Mouse (Mus musculus) embryonic facial prominence, embryonic 13.5 days (tissue): ENCODE data around the gene Foxl1. TPM values are rescaled to one million over a fixed set of nuclear protein-coding genes. Genes with fewer than 3 reads are reported as not detected.

ENCODE experiments used
- ATAC-seq: fragments of 200-750 bp; cut with Nextera tagmentation; 2 replicates; pipeline ENCODE4 v1.8.0; 2017; ENCODE audit warnings: low read depth; ENCODE audit not compliant: insufficient number of reproducible peaks, insufficient read depth, low FRiP score, low TSS enrichment
- H3K27ac ChIP-seq: fragments of 300-500 bp; sonication (generic); 2 replicates; pipeline ENCODE4 v1.5.1; 2015; ENCODE audit warnings: moderate library complexity, mild to moderate bottlenecking, inconsistent platforms
- H3K27me3 ChIP-seq: fragments of 300-500 bp; sonication (generic); 2 replicates; pipeline ENCODE4 v1.6.1; 2015; ENCODE audit warnings: mild to moderate bottlenecking, inconsistent platforms
- H3K36me3 ChIP-seq: fragments of 300-500 bp; sonication (generic); 2 replicates; pipeline ENCODE4 v1.6.1; 2015; ENCODE audit warnings: mild to moderate bottlenecking, inconsistent platforms
- H3K4me1 ChIP-seq: fragments of 300-500 bp; sonication (generic); 2 replicates; pipeline ENCODE4 v1.6.1; 2015; ENCODE audit warnings: inconsistent platforms
- H3K4me2 ChIP-seq: fragments of 300-500 bp; sonication (generic); 2 replicates; pipeline ENCODE4 v1.6.1; 2015; ENCODE audit warnings: moderate library complexity, mild to moderate bottlenecking, inconsistent platforms
- H3K4me3 ChIP-seq: fragments of 300-500 bp; sonication (generic); 2 replicates; pipeline ENCODE4 v1.5.1; 2015; ENCODE audit warnings: mild to moderate bottlenecking, inconsistent platforms
- H3K9ac ChIP-seq: fragments of 300-500 bp; sonication (generic); 2 replicates; pipeline ENCODE4 v1.6.1; 2015; ENCODE audit warnings: mild to moderate bottlenecking, inconsistent platforms
- H3K9me3 ChIP-seq: fragments of 300-500 bp; sonication (generic); 2 replicates; pipeline ENCODE4 v1.6.1; 2016; ENCODE audit warnings: inconsistent platforms
- WGBS: fragments of 180-500 bp; shearing (Covaris S2); methylation state at CpG from one replicate; pipeline ENCODE4 v1.1.7; 2015; ENCODE audit warnings: mixed read lengths; 5-methylcytosine and 5-hydroxymethylcytosine counted together
- polyA plus RNA-seq: library from polyadenylated mRNA; unstranded; fragments of >200 nt; fragmentation: Nextera tagmentation; extraction: Ambion mirVana; gene quantifications from 2 replicates; pipeline ENCODE4 v1.2.1, GENCODE M21; 2015

Gene Foxl1
- polyA plus RNA-seq, 1 experiment from 2014 or later, result 0.34 TPM

DNA sequence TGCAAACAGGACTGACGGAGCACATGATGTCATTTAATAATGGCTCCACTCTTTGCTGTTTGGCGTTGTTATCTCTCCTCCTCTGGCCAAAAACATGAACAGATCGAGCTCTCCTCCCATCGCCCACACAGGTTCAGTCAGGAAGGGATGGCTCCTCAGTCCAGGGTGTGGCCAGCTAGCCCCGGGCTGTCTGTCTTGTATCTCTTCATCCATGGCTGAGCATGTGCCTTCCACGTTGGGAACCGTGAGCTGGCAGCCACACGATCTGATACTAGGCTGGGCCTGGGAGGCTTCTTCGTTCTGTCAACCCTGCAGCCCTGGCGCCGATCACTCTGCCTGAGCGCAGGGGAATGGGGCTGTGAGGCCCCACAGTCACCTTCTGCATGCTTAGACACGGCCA lies 31.1 kb downstream of the Foxl1 start:
- peaks cover 4% of the 10 kb centered on the region for H3K4me1 ChIP-seq
- no peak overlapping the region for H3K4me3 ChIP-seq
- no peaks in the 10 kb centered on the region for H3K9me3 ChIP-seq
- no peak overlapping the region for H3K4me2 ChIP-seq
- no peak overlapping the region for H3K27ac ChIP-seq
- 67% methylated on average over 13 of the region's 13 CpGs for WGBS
- no peaks in the 10 kb centered on the region for H3K36me3 ChIP-seq
- ATAC-seq, result peak; percentile 35; the same call in 1 of the 2 replicates
- no peak overlapping the region for H3K9ac ChIP-seq
- H3K27me3 ChIP-seq, result peaks cover 16% of the 10 kb centered on the region

GRCm38 (mm10) chr8:121161437-121161836 lies 33.7 kb downstream of the Foxl1 start:
- H3K4me2 ChIP-seq, result no peak overlapping the region
- no peak overlapping the region for H3K27ac ChIP-seq
- no peak overlapping the region for H3K9ac ChIP-seq
- H3K4me3 ChIP-seq, result no peak overlapping the region
- ATAC-seq, result no peak
- peaks cover 17% of the 10 kb centered on the region for H3K4me1 ChIP-seq
- no peaks in the 10 kb centered on the region for H3K9me3 ChIP-seq
- H3K36me3 ChIP-seq, result no peaks in the 10 kb centered on the region
- WGBS, result 90% methylated on average over 5 of the region's 5 CpGs
- H3K27me3 ChIP-seq, result peaks cover 16% of the 10 kb centered on the region

GRCm38 (mm10) chr8:121162413-121162812 lies 34.7 kb downstream of the Foxl1 start:
- H3K36me3 ChIP-seq, result no peaks in the 10 kb centered on the region
- H3K27ac ChIP-seq, result no peak overlapping the region
- peaks cover 16% of the 10 kb centered on the region for H3K27me3 ChIP-seq
- no peak overlapping the region for H3K4me3 ChIP-seq
- no peak for ATAC-seq
- peaks cover 17% of the 10 kb centered on the region for H3K4me1 ChIP-seq
- WGBS, result 66% methylated on average over 4 of the region's 4 CpGs
- H3K4me2 ChIP-seq, result no peak overlapping the region
- H3K9ac ChIP-seq, result no peak overlapping the region
- H3K9me3 ChIP-seq, result no peaks in the 10 kb centered on the region

GRCm38 (mm10) chr8:121162906-121163695 lies 35.4 kb downstream of the Foxl1 start:
- Histone ChIP-seq H3K27ac (no peak overlapping the region), H3K4me1 (peaks cover 17% of the 10 kb centered on the region), H3K9me3 (no peaks in the 10 kb centered on the region), H3K4me3 (no peak overlapping the region), H3K9ac (no peak overlapping the region), H3K27me3 (peaks cover 10% of the 10 kb centered on the region), H3K36me3 (no peaks in the 10 kb centered on the region), H3K4me2 (no peak overlapping the region)
- ATAC-seq, result no peak
- WGBS, result 60% methylated on average over 11 of the region's 11 CpGs

DNA sequence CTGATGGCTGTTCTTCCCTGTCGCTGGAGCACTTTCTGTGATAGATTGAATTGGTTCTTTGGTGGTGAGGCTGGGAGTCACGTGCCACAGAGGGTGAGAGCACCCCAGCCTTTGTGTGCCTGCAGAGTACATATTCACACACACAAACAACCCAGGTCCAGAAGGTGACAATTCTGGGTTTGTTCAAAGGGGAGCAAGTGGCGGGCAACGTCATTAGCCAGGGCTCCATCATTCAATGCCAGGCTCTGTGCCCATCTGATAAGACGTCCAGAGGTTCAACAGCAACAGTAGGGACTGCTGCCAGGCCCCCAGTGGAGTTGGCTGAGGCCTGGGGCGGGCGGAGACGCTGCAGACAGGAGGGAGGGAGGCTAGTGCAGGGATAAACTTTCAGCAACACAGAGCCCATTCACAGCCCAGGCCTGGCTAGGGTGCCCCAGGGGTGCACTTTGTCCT lies 36.3 kb downstream of the Foxl1 start:
- no peak; the same call in 1 of the 2 replicates for ATAC-seq

GRCm38 (mm10) chr8:121168033-121168432 lies 40.3 kb downstream of the Foxl1 start:
- Histone ChIP-seq H3K4me2 (no peak overlapping the region), H3K36me3 (no peaks in the 10 kb centered on the region), H3K9me3 (no peaks in the 10 kb centered on the region), H3K27me3 (peaks cover 7% of the 10 kb centered on the region; the same call in 1 of the 2 replicates), H3K9ac (no peak overlapping the region), H3K4me3 (no peak overlapping the region), H3K27ac (no peak overlapping the region), H3K4me1 (peaks cover 35% of the 10 kb centered on the region)
- ATAC-seq, result no peak
- 67% methylated on average over 5 of the region's 5 CpGs for WGBS

More for the DNA sequence above, 36.3 kb downstream of the Foxl1 start:
- peaks cover 10% of the 10 kb centered on the region for H3K27me3 ChIP-seq
- H3K4me3 ChIP-seq, result no peak overlapping the region
- no peak overlapping the region for H3K4me2 ChIP-seq
- 0 out of 2 replicates have a peak overlapping the region, but pooled peaks have one; percentile 28 for H3K27ac ChIP-seq
- peaks cover 17% of the 10 kb centered on the region for H3K4me1 ChIP-seq
- no peaks in the 10 kb centered on the region for H3K9me3 ChIP-seq
- H3K36me3 ChIP-seq, result no peaks in the 10 kb centered on the region
- no peak overlapping the region for H3K9ac ChIP-seq
- 60% methylated on average over 8 of the region's 8 CpGs for WGBS

GRCm38 (mm10) chr8:121170116-121170515 lies 42.4 kb downstream of the Foxl1 start:
- Histone ChIP-seq H3K4me2 (no peak overlapping the region), H3K4me3 (no peak overlapping the region)
- no peak for ATAC-seq

DNA sequence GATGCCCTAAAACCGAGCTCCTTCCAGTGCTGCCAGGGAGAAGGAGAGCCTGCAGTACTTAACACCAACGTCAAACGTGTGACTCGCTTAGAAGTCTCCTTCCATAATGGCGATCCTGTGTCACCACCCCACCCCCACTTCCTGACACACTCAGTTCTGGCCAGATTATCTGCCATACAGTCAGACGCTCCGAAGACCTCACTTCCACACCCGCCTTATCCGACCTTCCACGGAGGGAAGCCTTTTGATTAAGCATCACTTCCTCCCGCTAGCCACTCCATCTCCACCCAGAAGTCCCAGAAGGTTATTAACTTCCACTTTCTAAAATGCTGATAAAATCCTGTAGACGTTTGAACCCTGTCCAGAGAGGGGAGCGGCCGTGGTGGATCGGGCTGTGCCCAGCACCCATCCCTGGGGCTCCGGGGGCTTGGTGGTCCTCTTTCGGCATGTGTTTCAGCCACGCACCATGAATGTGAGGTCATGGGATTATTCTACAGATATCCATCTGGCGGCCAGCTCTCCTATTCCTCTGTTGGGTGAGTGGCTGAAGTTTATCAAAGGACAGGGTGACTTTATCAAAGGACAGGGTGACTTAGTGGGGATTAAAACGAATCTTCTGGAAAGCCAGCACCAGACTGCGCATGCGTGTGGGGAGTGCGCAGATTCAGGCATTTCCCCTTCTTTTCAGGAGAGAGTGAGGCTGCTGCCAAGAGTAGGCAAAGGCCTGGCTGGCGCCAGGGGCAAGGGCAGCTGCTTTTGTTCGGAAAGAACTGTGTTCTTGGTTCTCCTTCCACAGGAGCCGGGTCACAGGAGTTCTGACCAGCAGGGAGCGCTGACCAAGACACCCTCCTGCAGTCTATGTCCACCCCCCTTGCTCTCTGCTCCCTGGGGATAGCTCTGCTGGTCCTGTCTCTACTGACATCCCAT lies 43.1 kb downstream of the Foxl1 start:
- Histone ChIP-seq H3K9me3 (no peaks in the 10 kb centered on the region), H3K4me1 (peaks cover 38% of the 10 kb centered on the region), H3K27ac (0 out of 2 replicates have a peak overlapping the region, but pooled peaks have one; percentile 24), H3K4me2 (no peak overlapping the region), H3K9ac (peak overlapping the region; percentile 36), H3K36me3 (no peaks in the 10 kb centered on the region), H3K27me3 (peaks cover 4% of the 10 kb centered on the region; the same call in 1 of the 2 replicates), H3K4me3 (no peak overlapping the region)
- ATAC-seq, result no peak
- 55% methylated on average over 27 of the region's 27 CpGs for WGBS

More at GRCm38 (mm10) chr8:121170116-121170515, 42.4 kb downstream of the Foxl1 start:
- H3K4me1 ChIP-seq, result peaks cover 33% of the 10 kb centered on the region
- H3K27me3 ChIP-seq, result peaks cover 7% of the 10 kb centered on the region; the same call in 1 of the 2 replicates
- 15% methylated on average over 7 of the region's 7 CpGs for WGBS
- H3K9me3 ChIP-seq, result no peaks in the 10 kb centered on the region
- no peaks in the 10 kb centered on the region for H3K36me3 ChIP-seq
- no peak overlapping the region for H3K9ac ChIP-seq
- H3K27ac ChIP-seq, result no peak overlapping the region

DNA sequence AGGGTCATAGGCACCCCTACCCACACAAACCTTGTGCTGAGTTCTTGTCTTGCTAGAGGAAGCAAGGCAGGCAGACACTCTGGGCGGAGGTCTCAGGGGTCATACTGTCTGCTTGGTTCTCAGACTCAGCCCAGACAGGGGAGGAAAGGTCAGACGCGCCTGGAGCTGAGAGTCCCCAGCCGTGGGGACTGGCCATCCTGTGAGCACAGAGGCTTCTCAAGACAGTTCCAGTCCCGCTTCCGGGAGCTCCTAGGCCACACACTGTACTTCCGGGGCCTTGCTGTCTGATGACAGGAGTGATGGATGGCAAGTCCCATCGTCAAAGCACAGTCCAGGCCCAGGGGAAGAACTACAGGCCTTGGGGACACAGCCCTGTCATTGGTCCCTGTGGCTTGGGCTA lies 44.8 kb downstream of the Foxl1 start:
- Histone ChIP-seq H3K27ac (no peak overlapping the region), H3K4me3 (no peak overlapping the region), H3K9me3 (no peaks in the 10 kb centered on the region), H3K4me1 (peaks cover 42% of the 10 kb centered on the region), H3K4me2 (no peak overlapping the region), H3K27me3 (peaks cover 4% of the 10 kb centered on the region; the same call in 1 of the 2 replicates), H3K9ac (no peak overlapping the region), H3K36me3 (no peaks in the 10 kb centered on the region)
- no peak for ATAC-seq
- WGBS, result 67% methylated on average over 8 of the region's 8 CpGs

DNA sequence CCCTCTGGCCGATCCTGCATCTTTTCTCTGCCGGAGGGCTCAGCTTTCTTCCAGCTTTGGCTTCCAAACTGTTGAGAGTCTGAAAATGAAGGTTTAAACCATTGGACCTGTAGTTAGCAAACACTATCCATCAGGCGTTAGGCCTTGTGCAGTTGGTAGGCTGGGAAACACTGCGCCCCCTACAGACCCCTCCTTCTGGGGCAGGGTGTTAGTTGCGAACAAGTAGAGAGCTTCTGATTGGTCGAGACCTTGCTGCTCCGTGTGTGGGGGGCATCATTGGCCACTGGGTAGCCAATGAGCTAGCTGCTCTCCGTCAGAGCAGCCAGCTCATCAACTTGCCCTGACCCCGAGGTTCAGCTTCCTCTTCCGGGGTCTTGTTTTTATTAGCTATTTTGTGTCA lies 46.4 kb downstream of the Foxl1 start:
- Histone ChIP-seq H3K27me3 (peaks cover 4% of the 10 kb centered on the region; the same call in 1 of the 2 replicates), H3K9me3 (no peaks in the 10 kb centered on the region), H3K27ac (no peak overlapping the region), H3K4me2 (peak overlapping the region; percentile 41; the same call in 1 of the 2 replicates), H3K36me3 (no peaks in the 10 kb centered on the region), H3K4me3 (no peak overlapping the region), H3K9ac (no peak overlapping the region), H3K4me1 (peaks cover 42% of the 10 kb centered on the region)
- 51% methylated on average over 10 of the region's 10 CpGs for WGBS
- ATAC-seq, result no peak
